Mouse (Mus musculus) skeletal muscle tissue, adult 2 months (tissue): ENCODE data around the gene Nfix.

Experiments
- DNase-seq: peaks from one replicate; pipeline ENCODE4 v3.0.0-alpha.2; 2012; ENCODE audit warnings: low read depth, low spot score

The Nfix gene

DNA sequence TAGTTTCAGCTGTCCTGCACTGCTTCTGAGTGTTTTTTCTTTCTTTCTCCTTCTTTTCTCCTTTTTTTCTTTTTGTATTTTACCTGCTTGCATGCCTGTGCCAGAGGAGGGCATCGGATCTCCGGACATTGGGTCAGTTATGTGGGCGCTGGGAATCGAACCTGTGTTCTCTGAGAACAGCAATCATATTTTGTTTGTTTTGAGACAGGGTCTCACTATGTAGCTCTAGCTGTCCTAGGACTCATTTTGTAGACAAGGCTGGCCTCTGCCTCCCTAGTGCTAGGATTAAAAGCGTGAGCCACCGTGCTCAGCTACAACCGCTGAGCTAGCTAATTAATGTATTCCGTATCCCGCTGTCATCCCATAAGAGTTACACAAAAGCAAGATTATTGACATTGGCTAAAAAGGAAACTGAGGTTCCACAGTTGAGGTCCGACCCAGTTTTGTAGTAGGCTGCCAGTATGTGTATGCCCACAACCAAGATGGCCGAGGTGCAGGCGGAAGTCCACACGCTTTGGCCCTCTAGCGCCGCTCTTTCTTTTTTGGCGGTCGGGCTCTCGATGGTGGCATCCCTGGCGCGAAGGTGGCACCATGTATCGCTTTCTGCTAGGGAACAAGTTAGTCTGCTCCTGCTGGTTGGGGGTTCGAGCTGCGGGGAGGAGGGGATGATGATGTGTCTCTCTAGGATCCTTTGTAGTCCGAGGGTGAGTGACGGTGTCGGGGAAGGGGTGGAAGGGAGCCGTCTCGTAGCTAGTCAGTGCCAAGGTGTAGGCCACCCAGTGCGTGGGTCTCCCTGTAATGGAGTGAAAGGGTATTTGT lies 135.4 kb downstream of the Nfix start:
- peak; percentile 78 for DNase-seq

GRCm38 (mm10) chr8:84663483-84664327 lies 136.4 kb downstream of the Nfix start:
- DNase-seq: peak; percentile 99

DNA sequence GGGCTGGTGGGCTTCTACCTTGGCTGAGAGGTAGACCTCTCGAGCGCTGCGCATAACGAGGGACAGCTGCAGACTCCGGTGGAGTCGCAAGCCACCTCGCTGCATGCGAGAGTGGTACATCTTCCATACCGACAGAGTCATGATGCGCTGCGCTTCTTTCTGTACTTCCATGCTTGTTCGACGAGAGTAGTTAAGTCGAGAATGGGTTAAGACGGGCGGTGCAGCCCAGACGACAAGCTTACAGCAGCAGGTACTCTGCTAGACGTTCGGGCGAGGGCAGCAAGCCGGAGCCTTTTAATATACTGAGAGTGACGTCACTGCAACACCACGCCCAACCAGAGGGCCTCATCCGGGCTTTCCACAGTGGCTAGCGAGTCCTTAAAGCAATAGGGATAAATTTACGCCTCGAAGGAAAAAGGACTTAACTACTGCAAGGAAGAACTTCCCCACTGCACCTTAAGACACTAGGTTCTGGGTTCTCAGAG lies 137.5 kb downstream of the Nfix start, which contains the start of gene Ier2:
Ier2 (minus strand) TSS at position 272 of the 485 bp plus-strand sequence.
- peak; percentile 98 for DNase-seq

DNA sequence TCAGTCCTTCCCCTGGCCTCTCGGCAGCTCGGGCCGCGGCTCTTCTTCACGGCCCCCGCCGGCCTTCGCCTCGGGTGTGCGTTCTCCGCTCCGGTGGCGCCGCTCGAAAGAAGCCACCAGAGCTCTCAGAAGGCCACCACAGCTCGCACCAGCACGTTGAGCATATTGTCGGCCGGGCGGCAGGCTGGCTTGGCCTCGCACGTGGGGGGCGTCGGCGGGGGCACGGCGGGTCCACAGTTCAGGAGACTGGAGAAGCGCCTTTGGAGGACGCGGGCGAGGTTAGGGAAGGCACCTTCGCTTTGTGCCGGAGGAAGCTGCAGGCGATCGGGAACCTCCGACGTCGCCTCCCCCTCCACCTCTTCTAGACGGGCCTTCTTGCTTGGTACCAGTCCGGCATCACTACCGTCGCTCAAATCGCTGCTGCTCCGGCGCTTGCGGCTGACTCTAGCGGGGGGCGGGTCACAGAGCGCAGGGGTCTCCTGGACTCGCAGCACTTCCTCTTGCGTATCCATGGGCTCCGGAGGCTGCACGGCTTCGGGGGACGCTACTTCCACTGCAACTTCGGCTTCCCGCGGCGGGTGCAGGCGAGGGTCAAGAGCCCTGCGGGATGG lies 138.1 kb downstream of the Nfix start:
- DNase-seq: no peak

DNA sequence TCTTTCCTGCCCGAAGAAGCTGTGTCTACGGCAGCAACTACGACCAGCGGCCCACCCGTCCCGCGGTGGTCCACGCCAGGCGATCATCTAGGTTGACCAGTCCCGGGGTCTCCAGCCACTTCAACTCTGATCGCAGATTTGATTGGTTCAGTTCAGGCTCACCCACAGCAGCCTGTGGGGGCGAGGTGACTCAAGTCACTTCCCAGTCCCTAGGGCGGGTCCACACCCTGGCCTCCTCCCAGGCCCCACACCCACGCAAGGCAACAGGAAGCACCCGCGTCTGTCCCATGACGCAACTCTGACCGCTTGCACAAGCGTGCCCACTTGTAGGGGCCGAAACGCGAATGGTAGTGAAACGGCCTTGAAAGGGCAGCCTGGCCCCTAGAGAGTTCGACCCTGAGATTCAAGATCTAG lies 138.7 kb downstream of the Nfix start:
- DNase-seq: peak; percentile 94

DNA sequence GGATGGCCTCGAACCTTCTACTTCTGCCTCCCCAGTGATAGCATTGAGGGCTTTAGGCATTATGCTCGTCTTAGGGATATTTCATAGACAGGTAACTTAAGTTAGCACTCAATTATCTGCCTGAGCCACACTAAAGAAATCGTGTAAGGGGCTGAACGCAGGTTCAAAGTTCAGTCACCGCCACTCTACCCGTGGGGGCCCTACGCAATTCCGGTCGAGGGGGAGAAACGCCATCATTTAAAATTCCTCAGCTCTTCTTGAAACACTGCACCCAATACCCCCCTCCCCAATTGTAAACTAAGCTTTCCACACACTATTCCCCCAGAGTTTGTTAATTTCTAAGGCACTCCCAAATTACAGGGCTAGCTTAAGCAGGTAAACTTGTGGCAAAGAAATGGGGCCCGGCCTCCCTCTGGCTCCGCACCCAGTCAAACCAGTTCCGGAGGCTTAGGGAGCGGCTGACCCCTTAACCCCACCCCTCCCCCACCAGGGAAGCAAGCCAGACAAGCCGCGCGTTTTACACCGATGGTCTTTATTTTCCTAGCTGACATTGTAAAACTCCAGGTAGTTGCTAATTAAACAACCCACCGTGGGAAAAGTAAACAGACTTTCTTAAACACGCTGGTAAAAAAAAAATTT lies 139.2 kb downstream of the Nfix start:
- no peak for DNase-seq

DNA sequence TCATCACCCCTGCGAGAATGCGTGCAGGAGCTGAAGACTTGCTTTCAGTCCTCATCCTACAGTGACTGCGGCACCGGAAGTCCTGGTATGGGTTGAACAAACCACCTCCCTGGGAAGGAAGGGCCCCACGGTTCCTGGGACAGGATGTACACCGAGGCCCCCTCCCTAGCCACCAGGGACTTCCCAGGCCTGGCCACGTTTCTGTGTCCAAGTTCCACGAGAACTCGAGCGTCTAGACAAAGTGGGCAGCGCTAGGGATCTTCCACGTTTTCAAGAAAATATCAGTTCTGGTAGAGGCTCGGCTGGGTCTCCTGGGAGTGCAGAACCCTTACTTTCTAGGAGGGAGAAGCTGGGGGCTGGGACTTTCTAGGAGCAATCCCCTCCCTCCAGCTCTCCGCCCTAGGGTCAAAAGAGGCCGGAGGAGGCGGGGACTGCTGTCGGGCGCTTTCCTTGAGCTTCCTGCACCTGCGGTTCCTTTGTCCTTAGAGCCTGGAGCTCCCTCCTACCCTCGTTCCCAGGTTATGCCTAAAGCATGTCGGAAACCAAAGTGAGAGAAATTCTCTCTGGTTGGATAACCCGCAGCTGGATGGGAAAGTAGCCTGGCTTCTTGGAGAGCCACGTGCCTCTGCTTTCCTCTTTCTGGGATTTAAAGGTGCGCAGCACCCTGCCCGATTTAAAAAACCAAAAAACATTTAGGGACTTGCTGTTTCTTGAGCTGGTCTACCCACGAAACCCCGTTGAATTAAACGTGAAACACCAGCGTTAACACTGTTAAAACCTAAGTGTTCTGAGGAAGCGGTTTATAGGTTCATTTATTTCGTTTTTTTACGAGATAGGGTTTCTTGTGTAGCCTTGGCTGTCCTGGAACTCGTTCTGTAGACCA lies 140.0 kb downstream of the Nfix start:
- DNase-seq: peak; percentile 48

- no peak for DNase-seq
Measured at GRCm38 (mm10) chr8:84658951-84659350, 141.2 kb downstream of the Nfix start.

DNA sequence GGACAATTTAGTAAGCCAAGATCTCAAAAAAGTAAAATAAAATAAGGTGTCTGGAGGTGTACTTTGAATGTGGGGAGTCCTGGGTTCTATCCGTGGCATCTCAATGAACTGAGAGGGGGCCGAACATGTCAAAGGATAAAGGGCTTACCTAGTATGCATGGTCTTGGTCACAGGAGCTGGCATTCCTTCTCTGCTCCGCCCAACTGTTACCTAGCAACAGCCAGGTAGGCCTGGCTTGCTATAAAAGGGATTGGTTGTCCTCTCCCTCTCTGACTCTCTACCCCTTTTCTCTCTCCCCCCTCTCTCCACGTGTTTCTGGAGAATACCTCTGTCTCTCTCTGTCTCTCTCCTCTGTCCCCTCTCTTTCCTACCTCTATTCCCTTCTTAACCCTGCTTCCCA lies 142.5 kb downstream of the Nfix start:
- DNase-seq: no peak

DNA sequence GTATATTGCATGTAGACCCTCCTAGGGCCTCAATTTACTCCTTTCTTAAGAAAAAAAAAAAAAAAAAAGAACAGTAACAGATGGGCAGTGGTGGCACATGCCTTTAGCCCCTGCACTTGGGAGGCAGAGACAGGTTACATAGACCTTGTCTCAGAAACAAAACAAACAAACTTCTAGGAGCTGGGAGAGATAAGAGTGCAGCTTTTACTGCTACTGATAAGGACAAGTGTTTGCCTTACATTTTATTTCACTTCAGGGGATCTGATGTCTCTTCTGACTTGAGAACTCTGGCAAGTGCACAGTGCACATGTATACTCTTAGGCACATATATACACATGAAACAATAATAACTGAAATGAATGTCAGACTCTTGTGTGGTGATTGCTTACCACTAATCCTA lies 142.9 kb downstream of the Nfix start:
- DNase-seq: no peak

- peak; percentile 72 for DNase-seq
Measured at GRCm38 (mm10) chr8:84656641-84657126, 143.5 kb downstream of the Nfix start.

- no peak for DNase-seq
Measured at GRCm38 (mm10) chr8:84656191-84656525, 144.0 kb downstream of the Nfix start.

- no peak for DNase-seq
Measured at GRCm38 (mm10) chr8:84655336-84656190, 144.6 kb downstream of the Nfix start.

- no peak for DNase-seq
Measured at GRCm38 (mm10) chr8:84654597-84654996, 145.5 kb downstream of the Nfix start.

DNA sequence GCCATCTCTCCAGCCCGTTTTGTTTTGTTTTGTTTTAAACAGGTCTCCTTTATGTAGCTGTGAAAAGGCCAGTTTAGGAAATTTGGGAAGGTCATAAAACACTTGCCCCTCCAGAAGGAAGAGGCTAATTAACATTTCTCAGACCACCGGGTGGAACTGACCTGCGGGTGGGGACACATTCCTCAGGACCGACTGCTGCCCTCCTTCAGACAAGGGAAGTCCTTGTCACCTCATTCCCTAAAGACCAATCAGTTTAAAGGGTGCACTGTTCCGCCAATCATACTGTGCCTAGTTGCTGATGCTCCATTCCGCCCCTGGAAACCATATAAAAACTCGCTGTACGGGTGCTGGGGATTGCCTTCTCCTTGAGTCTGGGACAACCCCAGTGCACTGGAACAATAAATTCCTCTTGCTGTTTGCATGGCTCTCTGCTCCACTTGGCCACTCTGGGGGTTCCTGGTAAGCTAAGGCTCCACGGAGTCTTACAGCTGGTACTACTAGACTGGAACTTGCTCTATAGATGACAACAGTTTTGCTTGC lies 147.0 kb downstream of the Nfix start:
- no peak for DNase-seq

GRCm38 (mm10) chr8:84650213-84650612 lies 149.9 kb downstream of the Nfix start:
- DNase-seq: no peak
